Mouse (Mus musculus): Measurements from ENCODE around the gene Isl1. TPM values are rescaled to one million over a fixed set of nuclear protein-coding genes. Genes with fewer than 3 reads are reported as not detected.

The Isl1 gene
- polyA plus RNA-seq, 1 experiment from 2014 or later: 0.29 TPM

GRCm38 (mm10) chr13:116297048-116297811 lies 12.3 kb downstream of the Isl1 start:
- no peaks in the 10 kb centered on the region for H3K9me3 ChIP-seq (ENCODE audit: low read length)
- no peak overlapping the region for H3K4me3 ChIP-seq (ENCODE audit: low read depth, low read length)
- H3K4me2 ChIP-seq (replicated peaks; ENCODE audit: low read depth, low read length): peak overlapping the region; percentile 5; the same call in 1 of the 2 replicates
- peaks cover 43% of the 10 kb centered on the region for H3K27me3 ChIP-seq (replicated peaks; ENCODE audit: insufficient read depth, low read length)
- H3K36me3 ChIP-seq (ENCODE audit: insufficient read depth, low read length): no peaks in the 10 kb centered on the region
- whole genome bisulfite sequencing: 4% methylated on average over 33 of the region's 33 CpGs
- H3K27ac ChIP-seq (ENCODE audit: low read length): no peak overlapping the region
- H3K4me1 ChIP-seq (ENCODE audit: insufficient read depth, low read depth, low read length): peaks cover 5% of the 10 kb centered on the region; the same call in 1 of the 2 replicates
- no peak for TF ChIP-seq CTCF (IDR thresholded peaks at IDR 0.05)
- no peak for TF ChIP-seq EP300 (IDR thresholded peaks at IDR 0.05)
- ATAC-seq (no peak), DNase-seq (ENCODE audit: low spot score) (no peak)
- no peak overlapping the region for H3K9ac ChIP-seq (replicated peaks; ENCODE audit: low read depth)

- WGBS: 53% methylated on average over 4 of the region's 4 CpGs
- no peak overlapping the region for H3K4me2 ChIP-seq (replicated peaks; ENCODE audit: low read depth, low read length)
Observed at GRCm38 (mm10) chr13:116295401-116295800, 14.1 kb downstream of the Isl1 start.

GRCm38 (mm10) chr13:116294734-116295133 lies 14.8 kb downstream of the Isl1 start:
- H3K9ac ChIP-seq (replicated peaks; ENCODE audit: low read depth): no peak overlapping the region
- no peak overlapping the region for H3K4me2 ChIP-seq (replicated peaks; ENCODE audit: low read depth, low read length)
- TF ChIP-seq CTCF (IDR thresholded peaks at IDR 0.05) (no peak), EP300 (IDR thresholded peaks at IDR 0.05) (no peak)
- no peak overlapping the region for H3K4me3 ChIP-seq (ENCODE audit: low read depth, low read length)
- 29% methylated on average over 6 of the region's 6 CpGs for WGBS
- peaks cover 35% of the 10 kb centered on the region for H3K27me3 ChIP-seq (replicated peaks; ENCODE audit: insufficient read depth, low read length)
- ATAC-seq (no peak), DNase-seq (ENCODE audit: low spot score) (no peak)
- H3K9me3 ChIP-seq (ENCODE audit: low read length): no peaks in the 10 kb centered on the region
- peaks cover 5% of the 10 kb centered on the region; the same call in 1 of the 2 replicates for H3K4me1 ChIP-seq (ENCODE audit: insufficient read depth, low read depth, low read length)
- no peak overlapping the region for H3K27ac ChIP-seq (ENCODE audit: low read length)
- H3K36me3 ChIP-seq (ENCODE audit: insufficient read depth, low read length): no peaks in the 10 kb centered on the region

More at GRCm38 (mm10) chr13:116295401-116295800, 14.1 kb downstream of the Isl1 start:
- Histone ChIP-seq H3K36me3 (ENCODE audit: insufficient read depth, low read length) (no peaks in the 10 kb centered on the region), H3K4me1 (ENCODE audit: insufficient read depth, low read depth, low read length) (peaks cover 5% of the 10 kb centered on the region; the same call in 1 of the 2 replicates), H3K9me3 (ENCODE audit: low read length) (no peaks in the 10 kb centered on the region), H3K4me3 (ENCODE audit: low read depth, low read length) (no peak overlapping the region), H3K27me3 (replicated peaks; ENCODE audit: insufficient read depth, low read length) (peaks cover 37% of the 10 kb centered on the region), H3K27ac (ENCODE audit: low read length) (no peak overlapping the region), H3K9ac (replicated peaks; ENCODE audit: low read depth) (no peak overlapping the region)
- no peak for ATAC-seq
- TF ChIP-seq EP300 (IDR thresholded peaks at IDR 0.05): no peak
- no peak for TF ChIP-seq CTCF (IDR thresholded peaks at IDR 0.05)
- no peak for DNase-seq (ENCODE audit: low spot score)

GRCm38 (mm10) chr13:116294151-116294461 lies 15.4 kb downstream of the Isl1 start:
- no peak overlapping the region for H3K27ac ChIP-seq (ENCODE audit: low read length)
- no peaks in the 10 kb centered on the region for H3K36me3 ChIP-seq (ENCODE audit: insufficient read depth, low read length)
- ATAC-seq: 0 out of 2 replicates have a peak, but pooled peaks have one; percentile 2
- H3K9me3 ChIP-seq (ENCODE audit: low read length): no peaks in the 10 kb centered on the region
- DNase-seq (ENCODE audit: low spot score): no peak
- H3K4me3 ChIP-seq (ENCODE audit: low read depth, low read length): peak overlapping the region; percentile 1; the same call in 1 of the 2 replicates
- peaks cover 5% of the 10 kb centered on the region; the same call in 1 of the 2 replicates for H3K4me1 ChIP-seq (ENCODE audit: insufficient read depth, low read depth, low read length)
- no peak overlapping the region for H3K9ac ChIP-seq (replicated peaks; ENCODE audit: low read depth)
- WGBS: 1% methylated on average over 11 of the region's 11 CpGs
- H3K4me2 ChIP-seq (replicated peaks; ENCODE audit: low read depth, low read length): peak overlapping the region; percentile 27
- no peak for TF ChIP-seq CTCF (IDR thresholded peaks at IDR 0.05)
- no peak for TF ChIP-seq EP300 (IDR thresholded peaks at IDR 0.05)
- peaks cover 33% of the 10 kb centered on the region for H3K27me3 ChIP-seq (replicated peaks; ENCODE audit: insufficient read depth, low read length)

GRCm38 (mm10) chr13:116293301-116294150 lies 16.0 kb downstream of the Isl1 start:
- WGBS: 10% methylated on average over 27 of the region's 27 CpGs
- ATAC-seq (peak; percentile 37; the same call in 1 of the 2 replicates), DNase-seq (ENCODE audit: low spot score) (no peak)
- Histone ChIP-seq H3K4me3 (ENCODE audit: low read depth, low read length) (peak overlapping the region; percentile 1; the same call in 1 of the 2 replicates), H3K36me3 (ENCODE audit: insufficient read depth, low read length) (no peaks in the 10 kb centered on the region), H3K4me2 (replicated peaks; ENCODE audit: low read depth, low read length) (peak overlapping the region; percentile 27), H3K4me1 (ENCODE audit: insufficient read depth, low read depth, low read length) (peaks cover 5% of the 10 kb centered on the region; the same call in 1 of the 2 replicates), H3K9me3 (ENCODE audit: low read length) (no peaks in the 10 kb centered on the region), H3K9ac (replicated peaks; ENCODE audit: low read depth) (no peak overlapping the region), H3K27me3 (replicated peaks; ENCODE audit: insufficient read depth, low read length) (peaks cover 29% of the 10 kb centered on the region), H3K27ac (ENCODE audit: low read length) (no peak overlapping the region)
- TF ChIP-seq EP300 (IDR thresholded peaks at IDR 0.05): no peak
- no peak for TF ChIP-seq CTCF (IDR thresholded peaks at IDR 0.05)

- Histone ChIP-seq H3K9me3 (ENCODE audit: low read length) (no peaks in the 10 kb centered on the region), H3K4me2 (replicated peaks; ENCODE audit: low read depth, low read length) (no peak overlapping the region), H3K27ac (ENCODE audit: low read length) (no peak overlapping the region), H3K36me3 (ENCODE audit: insufficient read depth, low read length) (no peaks in the 10 kb centered on the region), H3K27me3 (replicated peaks; ENCODE audit: insufficient read depth, low read length) (peaks cover 8% of the 10 kb centered on the region), H3K9ac (replicated peaks; ENCODE audit: low read depth) (no peak overlapping the region), H3K4me3 (ENCODE audit: low read depth, low read length) (no peak overlapping the region), H3K4me1 (ENCODE audit: insufficient read depth, low read depth, low read length) (peaks cover 5% of the 10 kb centered on the region; the same call in 1 of the 2 replicates)
- ATAC-seq (no peak), DNase-seq (ENCODE audit: low spot score) (no peak)
- 83% methylated on average over 1 of the region's 1 CpGs for WGBS
- no peak for TF ChIP-seq CTCF (IDR thresholded peaks at IDR 0.05)
- no peak for TF ChIP-seq EP300 (IDR thresholded peaks at IDR 0.05)
Observed at GRCm38 (mm10) chr13:116289655-116290054, 19.8 kb downstream of the Isl1 start.

All from lung, postnatal 0 days (tissue).